Mouse (Mus musculus): ENCODE measurements around the gene Mapk7.

Gene Mapk7

DNA sequence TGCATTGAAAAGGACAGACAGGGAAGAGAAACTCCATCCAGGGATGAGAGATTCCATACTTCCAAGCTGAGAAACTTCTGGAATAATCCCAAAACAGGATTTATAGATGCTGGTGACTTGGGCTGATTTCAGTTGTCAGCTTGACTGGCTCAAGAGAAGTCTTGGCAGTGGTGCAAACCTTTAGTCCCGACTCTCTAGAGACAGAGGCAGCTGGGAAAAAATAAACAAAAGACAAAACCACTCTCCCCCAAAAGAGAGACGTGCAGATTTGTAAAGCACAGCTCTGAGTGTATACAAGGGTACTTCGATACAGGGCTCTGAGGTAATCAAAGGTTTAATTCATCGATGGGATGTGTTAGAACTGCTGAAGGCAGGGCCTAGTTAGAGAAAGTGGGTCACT lies 28.8 kb downstream of the Mapk7 start:
- no peak for DNase-seq (ENCODE audit: low spot score in 2 of 2)

DNA sequence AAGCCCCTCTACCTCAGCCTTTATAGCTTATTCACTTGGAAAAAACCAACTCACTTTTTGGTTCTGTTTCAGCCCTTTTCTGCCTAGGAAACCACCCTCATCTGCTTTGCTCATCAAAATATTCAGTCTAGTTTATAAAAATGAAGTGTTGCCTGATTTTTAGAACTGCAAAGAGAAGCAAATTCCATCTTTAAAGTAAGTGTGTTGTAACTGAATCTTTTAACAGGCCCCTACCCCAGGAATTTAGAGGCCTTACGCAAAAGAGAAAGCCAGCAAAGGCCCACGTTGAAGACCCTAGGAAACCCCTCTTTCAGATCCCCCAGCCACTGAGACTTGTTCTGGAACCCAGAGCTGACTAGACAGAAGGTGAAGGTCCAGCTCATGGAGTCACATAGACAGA lies 30.1 kb downstream of the Mapk7 start:
- DNase-seq (ENCODE audit: low spot score in 2 of 2) = no peak

DNA sequence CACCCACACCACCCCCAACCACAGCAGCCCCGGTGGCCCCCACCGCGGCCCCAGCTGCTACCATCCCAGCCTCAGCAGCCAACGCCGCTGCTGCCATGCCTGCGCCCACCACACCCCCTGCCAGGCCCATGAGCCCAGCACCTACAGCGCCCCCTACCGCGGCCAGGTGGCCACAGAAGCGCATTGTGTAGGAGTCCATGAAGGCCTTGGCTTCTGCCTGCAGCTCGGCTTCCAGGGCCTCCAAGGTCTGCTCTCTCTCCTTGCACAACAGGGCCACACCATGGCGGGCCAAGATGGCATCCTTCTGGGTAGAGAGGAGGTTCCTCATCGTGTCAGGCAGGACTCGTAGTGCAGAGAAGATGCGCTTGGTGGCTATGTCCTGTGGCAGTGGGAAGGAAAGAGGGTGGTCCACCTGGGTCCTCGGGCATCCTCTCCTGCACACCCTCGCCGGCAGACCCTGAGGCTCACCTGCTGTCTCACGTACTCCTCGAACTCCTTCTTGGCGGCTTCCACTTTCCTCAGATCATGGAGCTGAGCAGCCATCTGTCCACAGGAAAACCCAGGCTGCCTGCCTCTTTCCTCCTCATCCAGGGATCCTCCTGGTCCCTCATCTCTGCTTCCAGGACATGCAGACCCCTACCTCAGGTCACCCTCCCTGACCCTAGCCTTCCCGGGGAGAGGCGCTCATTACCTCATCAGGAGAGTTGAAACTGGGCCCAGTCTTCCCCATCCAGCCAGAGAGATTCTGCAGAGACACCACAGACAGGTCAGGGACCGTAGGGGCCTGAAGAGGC lies 44.5 kb downstream of the Mapk7 start:
- DNase-seq (ENCODE audit: low spot score in 2 of 2) = no peak

DNA sequence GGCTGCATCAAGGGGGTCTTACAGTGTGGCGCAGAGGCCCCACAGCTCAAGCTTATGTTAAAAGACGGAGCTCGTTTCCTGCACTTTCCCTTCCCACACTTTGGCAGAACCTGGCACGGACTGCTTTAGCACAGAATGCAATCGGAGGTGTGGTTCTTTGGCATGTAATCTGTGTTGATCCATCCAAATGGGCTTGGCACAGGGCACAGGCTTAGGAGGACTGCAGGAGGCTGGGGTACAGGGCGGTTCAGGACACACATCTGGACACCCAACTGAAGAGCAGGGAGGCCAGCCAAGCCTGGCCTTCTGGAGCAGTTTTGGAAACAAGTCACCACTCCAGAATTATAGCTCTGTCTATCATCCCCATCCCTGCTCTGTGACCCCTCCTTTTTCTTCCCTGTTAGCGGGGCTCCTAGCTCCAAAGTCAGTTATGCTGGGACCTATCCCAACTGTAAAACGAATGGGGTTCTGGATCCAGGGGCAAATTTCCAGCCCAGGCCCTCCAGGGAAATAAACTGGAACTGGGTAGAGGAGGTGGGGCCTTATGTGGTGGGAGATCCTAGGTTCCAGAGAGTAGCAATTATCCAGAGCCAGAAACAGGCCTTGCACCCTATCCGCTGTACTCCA lies 45.5 kb downstream of the Mapk7 start:
- DNase-seq (ENCODE audit: low spot score in 2 of 2) = peak in 1 of 2 experiments; percentile 36

DNA sequence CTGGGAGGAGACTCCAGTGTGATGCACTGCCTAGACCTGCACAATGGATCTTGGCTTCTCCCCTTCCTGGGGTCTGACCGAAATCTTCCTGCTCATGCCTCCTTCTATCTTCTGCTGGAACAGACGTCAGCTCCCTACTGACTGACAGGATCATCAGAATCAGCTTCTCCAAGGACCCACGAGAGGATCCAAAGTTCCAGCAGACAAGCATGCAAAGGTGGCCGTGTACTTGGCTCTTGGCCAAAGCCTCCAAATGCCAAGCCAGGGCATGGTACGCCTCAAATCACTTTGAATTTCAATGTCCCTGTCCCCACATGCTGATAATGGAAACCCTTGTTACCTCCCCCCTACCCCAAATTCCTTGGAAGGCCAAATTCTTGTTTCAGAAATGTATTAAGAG lies 46.2 kb downstream of the Mapk7 start:
- DNase-seq (ENCODE audit: low spot score in 2 of 2) = no peak

DNA sequence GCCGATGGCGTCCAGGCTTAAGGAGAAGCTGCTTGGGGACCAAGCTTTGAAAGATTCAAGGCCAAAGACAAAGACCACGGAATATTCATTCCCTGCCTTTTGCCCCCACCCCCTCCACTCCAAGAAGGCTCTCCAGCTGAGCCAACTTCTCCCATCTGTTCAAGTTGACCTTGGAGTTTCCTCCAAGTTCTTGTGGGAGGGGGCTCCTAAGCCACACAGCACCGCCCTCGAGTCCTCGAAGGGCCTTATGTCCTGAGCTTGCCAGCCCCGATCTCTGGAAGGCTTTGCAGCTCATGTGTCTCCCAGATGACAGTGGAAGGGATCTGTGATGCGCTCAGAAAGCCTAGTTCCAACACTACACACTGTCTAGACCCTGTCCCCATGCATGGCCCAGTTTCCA lies 46.9 kb downstream of the Mapk7 start:
- peak in 1 of 2 experiments; percentile 43 for DNase-seq (ENCODE audit: low spot score in 2 of 2)

DNA sequence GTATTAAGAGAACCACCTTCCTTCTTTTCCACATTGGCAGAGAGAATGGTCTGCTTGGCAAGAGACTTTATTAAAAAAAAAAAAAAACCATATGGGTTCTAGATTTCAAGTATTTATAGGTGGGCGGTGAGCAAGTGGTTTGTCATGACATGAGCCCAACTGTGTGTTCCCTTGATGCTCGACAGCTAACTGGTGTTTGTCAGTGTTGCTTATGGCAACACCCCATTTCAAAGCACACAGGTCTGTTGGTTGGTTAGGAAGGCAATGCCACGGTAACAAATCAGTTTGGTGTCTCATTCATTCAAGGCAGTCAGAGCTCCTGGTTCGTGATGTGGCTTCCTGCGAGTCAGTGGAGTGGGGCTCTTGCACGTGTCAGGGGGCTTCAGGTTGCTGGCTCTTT lies 50.4 kb downstream of the Mapk7 start:
- no peak for DNase-seq (ENCODE audit: low spot score in 2 of 2)

DNA sequence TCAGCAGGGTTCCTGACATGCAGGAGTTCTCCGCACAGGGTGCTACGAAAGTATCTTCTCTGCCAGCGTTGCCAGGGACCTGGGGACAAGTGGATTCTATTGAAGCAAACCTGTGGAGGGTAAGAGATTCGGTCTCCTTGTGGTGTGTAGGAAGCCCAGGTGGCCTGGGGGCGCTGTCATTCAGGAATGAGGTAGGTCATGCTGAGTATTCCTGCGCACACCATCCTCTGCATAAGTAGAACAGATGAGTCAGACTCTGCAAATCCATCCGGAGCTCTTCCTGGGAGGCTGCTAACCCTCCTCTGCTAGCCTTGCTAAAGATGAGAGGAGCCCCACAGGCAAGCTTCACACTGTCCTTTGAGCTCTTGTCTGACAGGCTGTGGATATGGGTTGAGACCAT lies 52.5 kb downstream of the Mapk7 start:
- no peak for DNase-seq (ENCODE audit: low spot score in 2 of 2)

DNA sequence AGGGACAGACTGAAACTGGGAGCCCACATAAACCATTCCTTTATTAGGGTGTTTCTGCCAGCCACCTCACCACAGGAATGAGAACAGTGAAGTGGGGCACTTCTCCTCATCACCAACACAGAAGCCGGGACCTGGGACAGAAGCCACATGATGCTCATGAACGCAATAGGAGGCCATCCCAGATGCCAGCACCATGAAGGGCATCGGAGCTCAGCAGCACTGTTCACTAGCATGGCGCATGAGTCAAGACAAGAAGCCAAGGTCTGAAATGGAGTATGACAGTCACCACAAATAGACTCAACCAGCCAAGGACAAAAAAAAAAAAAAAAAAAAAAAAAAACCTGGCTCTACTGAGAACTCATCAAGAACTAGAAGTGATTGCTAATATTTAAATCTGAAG lies 53.8 kb downstream of the Mapk7 start:
- DNase-seq (ENCODE audit: low spot score in 2 of 2) = no peak

DNA sequence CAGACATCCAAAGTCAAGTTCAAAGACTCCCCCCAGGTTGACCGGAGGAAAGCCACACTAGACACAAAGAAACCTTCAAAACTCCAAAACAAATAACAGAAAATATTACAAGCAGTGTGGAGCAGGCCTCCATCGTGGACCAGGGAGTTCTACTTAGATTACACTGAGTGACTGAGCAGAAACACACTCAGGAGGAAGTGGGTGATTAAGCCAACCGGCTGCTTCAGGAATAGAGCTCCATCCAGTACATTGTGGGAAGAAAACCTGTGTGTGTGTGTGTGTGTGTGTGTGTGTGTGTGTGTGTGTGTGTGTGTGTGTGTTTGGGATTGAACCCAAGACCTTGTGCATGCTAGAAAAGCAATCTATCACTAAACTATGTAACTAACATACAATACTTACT lies 55.0 kb downstream of the Mapk7 start:
- no peak for DNase-seq (ENCODE audit: low spot score in 2 of 2)

All from urinary bladder, postnatal 4 days (tissue).